Mouse (Mus musculus): ENCODE data around the gene Tns4. TPM values are rescaled to one million over a fixed set of nuclear protein-coding genes. Genes with fewer than 3 reads are reported as not detected.

Gene Tns4
- polyA plus RNA-seq, 1 experiment from 2014 or later: 0.17 TPM

GRCm38 (mm10) chr11:99041051-99041729 lies 47.9 kb downstream of the Tns4 start, which contains the start of gene Igfbp4:
TSS of gene Igfbp4 (plus strand) at chr11:99041244.
- peaks cover 48% of the 10 kb centered on the region for H3K4me1 ChIP-seq (replicated peaks)
- H3K4me3 ChIP-seq: peak within 1 kb of the TSS; percentile 66
- no peaks in the 10 kb centered on the region for H3K27me3 ChIP-seq
- peak; percentile 63 for ATAC-seq (ENCODE audit: low FRiP score)
- no peaks in the 10 kb centered on the region for H3K36me3 ChIP-seq
- peak within 1 kb of the TSS; percentile 87 for H3K27ac ChIP-seq
- H3K4me2 ChIP-seq: peak within 1 kb of the TSS; percentile 98
- peak within 1 kb of the TSS; percentile 89 for H3K9ac ChIP-seq
- WGBS: under 1% methylated on average over 63 of the region's 63 CpGs
- H3K9me3 ChIP-seq: no peaks in the 10 kb centered on the region

GRCm38 (mm10) chr11:99040346-99040974 lies 48.6 kb downstream of the Tns4 start:
- Histone ChIP-seq H3K36me3 (no peaks in the 10 kb centered on the region), H3K4me1 (replicated peaks) (peaks cover 41% of the 10 kb centered on the region), H3K9ac (peak overlapping the region; percentile 89), H3K27ac (peak overlapping the region; percentile 87), H3K9me3 (no peaks in the 10 kb centered on the region), H3K4me3 (peak overlapping the region; percentile 66), H3K4me2 (peak overlapping the region; percentile 98), H3K27me3 (no peaks in the 10 kb centered on the region)
- WGBS: 4% methylated on average over 17 of the region's 17 CpGs
- ATAC-seq (ENCODE audit: low FRiP score): no peak

DNA sequence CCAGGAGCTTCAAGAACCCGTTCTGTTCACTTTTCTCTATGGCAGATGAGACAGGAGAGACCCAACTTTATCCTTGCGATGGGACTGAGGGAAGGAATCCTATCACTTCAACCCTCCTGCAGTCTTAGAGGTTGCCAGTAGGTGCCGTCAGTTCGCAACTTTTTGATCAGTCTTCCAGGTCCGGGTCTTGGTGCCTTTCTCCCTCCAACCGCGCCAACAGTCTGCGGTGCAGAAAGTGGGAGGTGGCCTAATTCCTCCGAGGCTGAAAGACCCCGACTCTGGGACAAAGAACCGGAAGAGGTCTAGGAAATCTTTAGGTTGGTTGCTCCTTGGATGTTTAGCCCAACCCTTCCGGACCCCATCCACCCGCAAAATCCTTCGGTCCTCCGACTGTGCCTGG lies 49.3 kb downstream of the Tns4 start:
- Histone ChIP-seq H3K4me3 (peak overlapping the region; percentile 66), H3K36me3 (no peaks in the 10 kb centered on the region), H3K4me2 (peak overlapping the region; percentile 98), H3K4me1 (replicated peaks) (peaks cover 35% of the 10 kb centered on the region), H3K9me3 (no peaks in the 10 kb centered on the region), H3K9ac (peak overlapping the region; percentile 89), H3K27me3 (no peaks in the 10 kb centered on the region), H3K27ac (peak overlapping the region; percentile 87)
- peak; percentile 81 for ATAC-seq (ENCODE audit: low FRiP score)
- 1% methylated on average over 15 of the region's 15 CpGs for WGBS

GRCm38 (mm10) chr11:99036254-99036653 lies 52.9 kb downstream of the Tns4 start:
- Histone ChIP-seq H3K36me3 (no peaks in the 10 kb centered on the region), H3K27me3 (no peaks in the 10 kb centered on the region), H3K4me2 (no peak overlapping the region), H3K27ac (no peak overlapping the region), H3K9ac (no peak overlapping the region), H3K4me3 (no peak overlapping the region), H3K4me1 (replicated peaks) (peaks cover 14% of the 10 kb centered on the region), H3K9me3 (no peaks in the 10 kb centered on the region)
- ATAC-seq (ENCODE audit: low FRiP score): no peak
- 83% methylated on average over 6 of the region's 6 CpGs for WGBS

GRCm38 (mm10) chr11:99035350-99035749 lies 53.8 kb downstream of the Tns4 start:
- Histone ChIP-seq H3K9me3 (no peaks in the 10 kb centered on the region), H3K4me3 (no peak overlapping the region), H3K27ac (no peak overlapping the region), H3K27me3 (no peaks in the 10 kb centered on the region), H3K4me2 (no peak overlapping the region), H3K9ac (no peak overlapping the region), H3K4me1 (replicated peaks) (peaks cover 5% of the 10 kb centered on the region), H3K36me3 (no peaks in the 10 kb centered on the region)
- ATAC-seq (ENCODE audit: low FRiP score): no peak
- 76% methylated on average over 4 of the region's 4 CpGs for WGBS

- 85% methylated on average over 12 of the region's 12 CpGs for WGBS
- Histone ChIP-seq H3K9ac (no peak overlapping the region), H3K36me3 (no peaks in the 10 kb centered on the region), H3K9me3 (no peaks in the 10 kb centered on the region), H3K4me2 (no peak overlapping the region), H3K27ac (no peak overlapping the region), H3K4me3 (no peak overlapping the region), H3K4me1 (replicated peaks) (peaks cover 16% of the 10 kb centered on the region), H3K27me3 (no peaks in the 10 kb centered on the region)
- no peak for ATAC-seq (ENCODE audit: low FRiP score)
These were observed 62.1 kb downstream of the Tns4 start for GRCm38 (mm10) chr11:99026899-99027440.

DNA sequence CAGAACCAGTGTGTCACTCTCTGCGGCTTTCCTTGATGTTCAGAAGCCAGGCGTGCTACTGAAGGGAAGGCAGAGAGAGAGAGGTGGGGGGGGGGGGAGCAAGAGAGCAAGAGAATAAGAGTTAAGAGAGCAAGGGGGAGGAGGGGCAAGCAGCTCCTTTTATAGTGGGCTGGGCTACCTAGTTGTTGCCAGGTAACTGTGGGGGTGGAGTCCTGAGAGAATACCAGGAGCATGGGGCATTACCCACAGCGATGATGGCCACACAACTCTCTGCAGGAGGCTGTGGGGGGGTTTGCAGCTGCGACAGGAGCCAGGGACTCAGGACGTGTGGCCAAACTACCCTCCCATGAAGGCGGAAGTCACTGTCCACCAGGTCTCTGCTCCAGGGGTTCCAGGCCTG lies 63.2 kb downstream of the Tns4 start:
- H3K9me3 ChIP-seq: no peaks in the 10 kb centered on the region
- no peak for ATAC-seq (ENCODE audit: low FRiP score)
- no peak overlapping the region for H3K9ac ChIP-seq
- H3K27ac ChIP-seq: no peak overlapping the region
- no peak overlapping the region for H3K4me3 ChIP-seq
- no peaks in the 10 kb centered on the region for H3K27me3 ChIP-seq
- H3K36me3 ChIP-seq: no peaks in the 10 kb centered on the region
- WGBS: 82% methylated on average over 6 of the region's 6 CpGs
- H3K4me1 ChIP-seq (replicated peaks): peaks cover 16% of the 10 kb centered on the region
- H3K4me2 ChIP-seq: no peak overlapping the region

DNA sequence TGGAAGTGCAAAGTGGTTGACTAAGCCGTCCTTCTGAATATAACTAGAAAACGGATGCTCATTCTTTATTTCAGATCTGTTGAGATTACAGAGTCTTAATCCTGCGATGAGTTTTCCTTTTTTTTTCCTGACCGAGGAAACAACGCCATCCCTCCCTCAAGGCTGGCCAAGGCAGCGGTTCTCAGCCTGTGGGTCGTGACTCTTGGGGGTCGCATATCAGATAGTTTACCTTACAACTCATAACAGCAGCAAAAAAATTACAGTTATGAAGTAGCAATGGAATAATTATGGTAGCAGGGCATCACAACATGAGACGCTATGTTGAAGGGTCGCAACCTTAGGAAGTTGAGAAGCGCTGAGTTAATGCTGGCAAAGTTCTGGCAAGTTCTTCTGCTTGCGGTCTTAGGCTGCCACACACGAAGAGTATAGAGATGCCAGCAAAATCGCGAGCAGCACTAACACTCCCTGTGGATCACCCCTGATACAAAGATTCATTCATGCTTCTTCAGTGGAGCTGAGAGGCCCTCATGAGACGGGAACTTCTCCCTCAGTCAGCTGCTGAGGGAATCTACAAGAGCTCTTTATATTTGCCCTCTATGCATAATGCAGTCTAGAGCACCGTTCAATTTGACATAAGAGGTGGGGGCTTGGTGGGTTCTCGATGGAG lies 64.5 kb downstream of the Tns4 start:
- H3K4me3 ChIP-seq: peak overlapping the region; percentile 66
- H3K4me2 ChIP-seq: peak overlapping the region; percentile 50
- no peaks in the 10 kb centered on the region for H3K9me3 ChIP-seq
- H3K27me3 ChIP-seq: no peaks in the 10 kb centered on the region
- H3K27ac ChIP-seq: no peak overlapping the region
- peak; percentile 8; the same call in 1 of the 2 replicates for ATAC-seq (ENCODE audit: low FRiP score)
- H3K36me3 ChIP-seq: no peaks in the 10 kb centered on the region
- 52% methylated on average over 18 of the region's 18 CpGs for WGBS
- H3K9ac ChIP-seq: 0 out of 2 replicates have a peak overlapping the region, but pooled peaks have one; percentile 54
- peaks cover 16% of the 10 kb centered on the region for H3K4me1 ChIP-seq (replicated peaks)

DNA sequence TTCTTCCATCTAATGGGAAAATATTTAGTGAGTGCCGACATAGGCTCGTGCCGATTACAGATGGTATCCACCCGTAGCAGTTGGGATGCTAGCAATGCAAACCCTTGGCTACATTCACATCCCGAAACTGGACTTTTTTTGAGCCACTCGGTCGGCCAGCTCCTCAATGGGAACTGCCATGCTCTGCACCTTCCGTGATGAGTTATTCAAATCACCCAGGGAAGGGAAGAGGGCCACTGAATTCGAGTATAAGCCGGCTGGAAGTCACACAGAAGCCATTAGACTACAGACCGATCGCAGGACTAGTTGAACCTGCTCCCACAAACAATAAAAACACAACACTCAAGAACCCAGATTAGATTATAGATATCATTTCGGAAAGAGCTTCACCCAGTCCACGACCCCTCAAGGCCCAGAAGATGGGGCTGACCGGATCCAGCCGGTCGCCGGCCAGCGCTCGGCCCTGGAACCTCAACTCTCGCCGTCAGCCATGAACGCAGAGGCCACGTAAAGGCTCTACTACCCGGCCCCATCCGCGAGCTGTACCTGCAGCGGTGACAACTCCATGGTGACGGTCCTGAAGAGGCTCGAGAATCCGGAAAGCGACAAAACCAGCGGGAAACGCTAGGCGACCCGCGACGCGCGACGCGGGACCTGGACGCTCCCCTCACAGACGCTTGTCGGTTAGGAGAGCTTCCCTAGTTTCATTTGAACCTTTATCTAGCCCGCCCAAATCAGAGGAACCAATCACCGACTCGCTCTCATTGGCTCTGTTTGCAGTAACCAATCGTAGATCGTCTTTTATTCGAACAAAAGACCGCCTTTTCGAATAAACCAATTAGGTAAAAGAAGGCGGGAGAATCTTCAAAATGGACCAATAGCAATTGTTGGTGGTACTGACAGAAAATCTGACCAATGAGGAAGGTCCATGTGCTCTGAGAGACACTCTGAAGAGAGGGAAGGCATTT lies 65.3 kb downstream of the Tns4 start, which contains the start of gene Top2a:
Top2a (minus strand) TSS at position 690 of the 968 bp plus-strand sequence.
- peak; percentile 96 for ATAC-seq (ENCODE audit: low FRiP score)
- Histone ChIP-seq H3K36me3 (no peaks in the 10 kb centered on the region), H3K9ac (peak within 1 kb of the TSS; percentile 71), H3K27ac (no peak within 1 kb of the TSS), H3K4me2 (peak within 1 kb of the TSS; percentile 81), H3K9me3 (no peaks in the 10 kb centered on the region), H3K27me3 (no peaks in the 10 kb centered on the region), H3K4me1 (replicated peaks) (peaks cover 16% of the 10 kb centered on the region), H3K4me3 (peak within 1 kb of the TSS; percentile 66)
- under 1% methylated on average over 54 of the region's 54 CpGs for WGBS

GRCm38 (mm10) chr11:99023094-99023493 lies 66.0 kb downstream of the Tns4 start:
- ATAC-seq (ENCODE audit: low FRiP score): no peak
- Histone ChIP-seq H3K9me3 (no peaks in the 10 kb centered on the region), H3K4me3 (peak overlapping the region; percentile 66), H3K27ac (no peak overlapping the region), H3K4me2 (peak overlapping the region; percentile 81), H3K9ac (peak overlapping the region; percentile 71), H3K27me3 (no peaks in the 10 kb centered on the region), H3K36me3 (no peaks in the 10 kb centered on the region), H3K4me1 (replicated peaks) (peaks cover 16% of the 10 kb centered on the region)
- 11% methylated on average over 4 of the region's 4 CpGs for WGBS

DNA sequence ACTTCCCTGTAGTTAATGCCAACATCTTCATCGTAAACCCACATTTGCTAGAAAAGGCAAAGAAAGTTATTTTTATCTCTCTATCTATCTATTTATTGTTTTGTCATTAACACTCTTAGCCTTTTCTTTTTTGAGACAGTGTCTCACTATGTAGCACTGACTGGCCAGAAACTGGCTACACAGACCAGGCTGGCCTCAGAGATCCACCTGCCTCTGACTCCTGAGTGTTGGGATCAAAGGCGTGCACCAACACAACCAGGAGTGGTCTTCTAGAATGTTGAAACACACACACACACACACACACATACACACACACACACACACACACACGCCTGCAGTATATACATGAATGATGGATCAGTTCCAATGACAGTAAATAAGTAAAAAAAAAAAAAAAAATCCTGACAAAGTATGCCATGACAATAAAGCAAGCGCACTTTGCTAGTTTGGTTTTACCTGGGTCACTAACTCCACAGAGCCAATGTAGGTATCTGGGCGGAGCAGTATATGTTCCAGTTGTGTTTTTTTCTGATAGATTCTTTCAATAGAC lies 66.6 kb downstream of the Tns4 start:
- Histone ChIP-seq H3K27me3 (no peaks in the 10 kb centered on the region), H3K27ac (no peak overlapping the region), H3K4me2 (peak overlapping the region; percentile 81), H3K9me3 (no peaks in the 10 kb centered on the region), H3K4me1 (replicated peaks) (peaks cover 16% of the 10 kb centered on the region), H3K4me3 (peak overlapping the region; percentile 66), H3K9ac (no peak overlapping the region), H3K36me3 (no peaks in the 10 kb centered on the region)
- WGBS: 84% methylated on average over 5 of the region's 5 CpGs
- no peak for ATAC-seq (ENCODE audit: low FRiP score)

Measured in hindbrain, embryonic 13.5 days (tissue).